Mouse (Mus musculus) T-helper 2 cell (primary cell): Measurements from ENCODE around the gene Aoc2.
"Not testable (repeated sequence)": the region's sequence is repeated elsewhere in the genome, so short reads cannot be mapped to it uniquely, and the experiment has no call there.

ENCODE experiments used
- in situ Hi-C: fragments of 300-600 bp; cut with MboI, MseI; formaldehyde crosslinking; loops from one replicate; pipeline ENCODE4 v1.15.1; 2025; ENCODE audit warnings: high pct_unique_total_duplicates

The Aoc2 gene

DNA sequence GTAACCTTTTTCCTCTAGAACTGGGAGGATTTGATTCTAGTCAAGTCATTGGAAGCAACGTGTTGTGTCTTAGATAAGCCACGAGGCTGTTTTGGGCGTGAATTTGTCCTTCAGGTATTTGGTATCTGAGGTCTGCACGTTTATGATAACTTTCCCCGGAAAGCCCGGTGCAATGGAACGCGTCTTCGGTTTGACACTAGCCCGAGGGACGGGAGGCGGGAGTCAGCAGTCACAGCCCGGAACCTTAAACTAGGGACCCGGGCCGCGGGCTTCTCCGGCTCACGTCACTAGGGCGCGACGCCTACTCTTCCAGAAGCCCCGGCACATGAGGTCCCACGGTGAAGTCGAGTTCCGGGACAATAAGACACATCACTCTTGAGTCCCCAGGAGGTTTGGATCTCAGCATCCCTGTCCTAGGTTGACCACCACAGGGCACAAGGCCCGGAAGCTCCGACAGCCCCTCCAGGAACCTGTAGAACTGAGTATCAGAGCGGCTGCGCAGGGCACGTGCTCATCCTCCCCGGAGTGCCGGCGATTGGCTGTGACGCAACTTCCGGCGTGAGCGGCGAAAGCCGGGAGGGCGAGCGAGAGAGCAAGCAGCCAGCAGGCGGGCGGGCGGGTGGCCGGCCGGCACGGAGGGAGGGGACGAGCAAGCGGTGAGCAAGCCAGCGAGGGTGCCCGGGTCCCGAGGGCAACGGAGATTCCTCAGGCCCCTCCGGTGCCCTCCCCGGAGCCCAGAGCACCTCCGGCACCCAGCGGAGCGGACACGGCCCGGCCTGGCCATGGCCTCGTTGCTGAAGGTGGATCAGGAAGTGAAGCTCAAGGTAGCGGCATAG lies 9.0 kb upstream of the Aoc2 start, which contains the start of gene Psme3:
Psme3 (plus strand) TSS at position 549 of the 836 bp plus-strand sequence.
- in situ Hi-C loops: no loop called here

DNA sequence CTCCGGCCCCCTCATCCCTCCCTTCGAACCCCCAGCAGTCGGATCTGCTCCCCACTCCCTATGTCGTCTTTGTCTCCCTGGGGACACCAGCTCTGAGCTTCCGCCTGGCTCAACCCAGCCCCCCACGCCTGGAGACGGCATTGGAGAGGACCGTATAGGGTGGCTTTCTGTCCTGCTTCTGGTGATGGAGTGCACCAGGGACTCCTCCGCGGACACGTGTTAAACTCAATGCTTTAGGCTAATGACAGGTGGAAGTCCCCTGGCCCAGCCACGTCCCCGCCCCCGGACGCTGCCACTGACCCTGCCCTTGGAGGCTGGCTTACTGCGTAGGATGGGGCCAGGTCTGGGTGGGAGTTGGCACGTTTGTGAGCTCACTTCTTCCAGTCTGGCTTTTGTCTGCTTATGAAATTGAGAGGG lies 8.4 kb upstream of the Aoc2 start:
- in situ Hi-C loops: no loop called here

DNA sequence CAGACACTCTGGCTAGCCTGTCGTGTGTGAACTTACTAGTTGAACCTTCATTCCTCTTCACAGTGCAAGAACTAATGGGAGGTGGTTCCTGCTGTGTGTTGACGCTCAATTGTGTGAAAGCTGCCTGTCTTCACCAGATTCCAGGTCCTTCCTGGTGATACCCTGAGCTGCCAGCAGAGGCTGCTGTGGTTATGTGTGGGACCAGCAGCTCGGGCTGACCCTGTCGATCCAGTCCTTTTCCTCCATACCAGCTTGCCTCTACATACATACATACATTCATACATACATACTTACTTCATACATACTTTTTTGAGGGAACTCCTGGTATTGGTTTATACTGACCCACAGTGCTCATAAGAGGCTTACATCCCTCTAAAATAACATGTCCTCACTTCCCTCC lies 1.3 kb upstream of the Aoc2 start:
- in situ Hi-C loops: no loop called here

DNA sequence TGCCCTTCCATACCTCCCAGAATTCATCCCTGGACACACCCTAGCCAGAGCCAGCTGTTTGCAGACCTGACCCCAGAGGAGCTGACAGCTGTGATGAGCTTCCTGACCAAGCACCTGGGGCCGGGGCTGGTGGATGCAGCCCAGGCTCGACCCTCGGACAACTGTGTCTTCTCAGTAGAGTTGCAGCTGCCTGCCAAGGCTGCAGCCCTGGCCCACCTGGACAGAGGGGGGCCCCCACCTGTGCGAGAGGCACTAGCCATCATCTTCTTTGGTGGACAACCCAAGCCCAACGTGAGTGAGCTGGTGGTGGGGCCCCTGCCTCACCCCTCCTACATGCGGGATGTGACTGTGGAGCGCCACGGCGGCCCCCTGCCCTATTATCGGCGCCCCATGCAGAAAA lies 338 bp downstream of the Aoc2 start:
- in situ Hi-C loops: not testable (repeated sequence)

DNA sequence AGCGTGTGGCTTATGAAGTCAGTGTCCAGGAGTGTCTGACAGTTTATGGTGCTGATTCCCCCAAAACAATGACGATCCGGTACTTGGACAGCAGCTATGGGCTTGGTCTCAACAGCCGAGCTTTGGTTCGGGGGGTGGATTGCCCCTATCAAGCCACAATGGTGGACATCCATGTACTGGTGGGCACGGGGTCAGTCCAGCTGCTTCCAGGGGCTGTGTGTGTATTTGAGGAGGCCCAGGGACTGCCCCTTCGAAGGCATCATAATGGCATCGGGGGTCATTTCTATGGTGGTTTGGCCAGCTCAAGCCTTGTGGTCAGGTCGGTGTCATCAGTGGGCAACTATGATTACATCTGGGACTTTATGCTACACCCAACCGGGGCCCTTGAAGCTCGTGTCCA lies 1.3 kb downstream of the Aoc2 start:
- in situ Hi-C loops: no loop called here

DNA sequence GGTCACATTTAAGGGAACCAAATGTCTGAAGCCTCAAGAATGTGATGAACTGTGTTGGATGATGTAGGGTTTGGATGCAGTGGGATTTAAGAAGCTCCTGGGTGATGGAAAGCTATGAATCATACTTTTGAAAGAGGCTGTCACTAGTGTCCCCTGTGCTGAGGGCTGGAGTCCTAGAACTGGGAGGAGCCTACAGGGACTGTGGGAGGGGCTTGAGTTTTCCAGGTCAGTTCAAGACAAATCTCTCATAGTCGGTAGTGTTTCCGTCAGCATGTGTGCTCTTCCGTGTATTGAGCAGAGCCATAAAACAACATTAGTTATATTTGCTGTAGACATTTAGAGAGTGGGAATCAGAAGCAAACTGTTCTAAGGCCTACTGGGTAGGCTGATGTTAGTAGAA lies 2.4 kb downstream of the Aoc2 start:
- in situ Hi-C loops: no loop called here

DNA sequence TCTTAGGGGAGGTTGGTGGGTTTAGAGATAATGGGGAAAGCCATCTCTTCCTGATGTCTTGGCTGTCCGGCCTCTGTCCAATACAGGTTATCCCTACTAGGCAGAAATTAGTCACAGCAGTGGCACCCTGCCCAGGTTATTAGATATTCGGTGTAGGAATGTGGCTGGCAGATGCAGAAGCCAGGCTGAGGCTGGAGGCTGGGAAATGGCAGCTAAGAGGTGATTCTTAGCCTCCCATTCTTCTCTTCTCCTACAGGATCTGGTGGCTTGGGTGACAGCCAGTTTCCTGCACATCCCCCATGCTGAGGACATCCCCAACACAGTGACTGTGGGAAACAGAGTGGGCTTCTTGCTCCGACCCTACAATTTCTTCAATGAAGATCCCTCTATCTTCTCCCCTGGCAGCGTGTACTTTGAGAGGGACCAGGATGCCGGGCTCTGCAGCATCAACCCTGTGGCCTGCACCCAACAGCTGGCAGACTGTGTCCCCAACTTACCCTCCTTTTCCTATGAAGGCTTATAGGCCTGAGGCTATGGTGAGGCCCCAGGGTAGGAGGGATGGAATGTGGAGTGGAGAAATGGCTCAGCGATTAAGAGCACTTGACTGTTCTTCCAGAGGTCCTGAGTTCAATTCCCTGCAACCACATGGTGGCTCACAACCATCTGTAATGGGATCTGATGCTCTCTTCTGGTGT lies 4.2 kb downstream of the Aoc2 start:
- in situ Hi-C loops: no loop called here

DNA sequence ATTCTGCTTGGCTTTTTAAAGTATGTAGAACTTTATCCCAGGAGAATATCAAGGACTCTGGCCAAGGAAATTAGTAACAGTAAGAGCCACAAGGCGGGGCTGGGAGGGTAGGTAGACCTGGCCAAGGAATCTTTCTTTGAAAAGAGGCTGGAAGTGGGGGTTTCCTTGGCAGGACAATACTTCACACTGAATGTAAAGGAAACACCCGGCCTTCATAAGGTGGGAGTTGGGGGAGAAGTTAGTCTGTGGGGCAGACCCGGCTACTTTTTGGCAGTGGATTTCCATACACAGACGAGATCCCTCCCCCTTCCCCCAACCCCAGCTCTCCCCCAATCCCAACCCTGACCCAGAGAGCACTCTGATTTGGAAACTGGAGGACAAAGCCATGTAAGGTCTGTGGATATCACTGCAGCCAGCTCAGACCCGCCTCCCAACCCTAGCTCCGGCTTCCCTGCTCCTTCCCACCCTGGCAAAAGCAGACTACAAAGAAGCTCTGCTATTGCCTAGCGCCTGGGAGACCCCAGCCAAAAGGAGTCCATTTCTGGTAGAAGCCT lies 5.6 kb downstream of the Aoc2 start, which contains the start of gene Aoc3:
Aoc3 (plus strand) TSS at position 235 of the 554 bp plus-strand sequence.
- in situ Hi-C loops: loop anchor here (5.0 kb wide), 1 partner anchor 82 kb away; no protein-coding TSS in a partner anchor

DNA sequence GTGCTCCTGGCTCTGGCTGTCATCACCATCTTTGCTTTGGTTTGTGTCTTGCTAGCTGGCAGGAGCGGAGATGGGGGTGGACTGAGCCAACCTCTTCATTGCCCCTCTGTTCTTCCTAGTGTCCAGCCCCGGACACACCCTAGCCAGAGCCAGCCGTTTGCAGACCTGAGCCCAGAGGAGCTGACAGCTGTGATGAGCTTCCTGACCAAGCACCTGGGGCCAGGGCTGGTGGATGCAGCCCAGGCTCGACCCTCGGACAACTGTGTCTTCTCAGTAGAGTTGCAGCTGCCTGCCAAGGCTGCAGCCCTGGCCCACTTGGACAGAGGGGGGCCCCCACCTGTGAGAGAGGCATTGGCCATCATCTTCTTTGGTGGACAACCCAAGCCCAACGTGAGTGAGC lies 6.1 kb downstream of the Aoc2 start:
- in situ Hi-C loops: loop anchor here (5.0 kb wide), 1 partner anchor 81 kb away; no protein-coding TSS in a partner anchor

DNA sequence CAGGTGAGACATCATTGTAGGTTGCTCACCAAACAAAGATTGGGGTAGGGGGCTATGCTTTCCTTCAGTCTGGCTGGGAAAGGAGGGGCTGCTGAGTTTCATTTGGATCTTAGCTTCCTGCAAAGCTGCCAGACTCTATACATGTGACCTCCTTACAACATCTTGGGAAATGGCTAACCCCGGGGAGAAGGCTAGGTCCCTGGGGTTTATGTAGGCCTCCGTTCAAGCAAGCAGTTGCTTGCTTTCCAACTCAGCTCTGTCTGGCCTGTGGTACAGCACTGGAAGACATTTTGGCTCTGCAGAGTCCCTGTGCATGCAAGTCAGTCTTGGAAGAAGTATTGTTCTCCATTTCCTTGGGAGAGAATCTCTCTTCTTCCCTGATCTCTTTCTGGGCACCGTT lies 7.7 kb downstream of the Aoc2 start:
- in situ Hi-C loops: loop anchor here (5.0 kb wide), 1 partner anchor 80 kb away; no protein-coding TSS in a partner anchor

DNA sequence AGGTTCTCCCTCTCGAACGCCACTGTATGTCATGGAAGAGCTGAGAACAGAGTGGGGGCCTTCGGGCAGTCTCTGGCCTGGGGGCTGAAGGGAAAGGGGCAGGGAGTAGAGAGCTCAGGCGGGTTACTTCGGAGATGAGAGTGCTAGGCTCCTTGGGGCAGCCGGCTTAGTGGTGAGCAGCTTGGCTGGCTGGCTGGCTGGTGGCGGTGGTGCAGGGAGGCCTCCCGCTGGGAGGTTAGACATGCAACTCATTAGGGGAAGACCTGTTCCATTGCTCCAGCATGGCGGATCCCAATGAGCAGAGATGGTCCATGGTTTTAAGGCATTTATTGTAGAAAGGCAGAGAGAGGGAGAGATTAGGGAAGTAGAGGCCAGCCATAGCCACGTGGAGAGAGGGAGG lies 9.2 kb downstream of the Aoc2 start:
- in situ Hi-C loops: loop anchor here (5.0 kb wide), 1 partner anchor 78 kb away; no protein-coding TSS in a partner anchor

DNA sequence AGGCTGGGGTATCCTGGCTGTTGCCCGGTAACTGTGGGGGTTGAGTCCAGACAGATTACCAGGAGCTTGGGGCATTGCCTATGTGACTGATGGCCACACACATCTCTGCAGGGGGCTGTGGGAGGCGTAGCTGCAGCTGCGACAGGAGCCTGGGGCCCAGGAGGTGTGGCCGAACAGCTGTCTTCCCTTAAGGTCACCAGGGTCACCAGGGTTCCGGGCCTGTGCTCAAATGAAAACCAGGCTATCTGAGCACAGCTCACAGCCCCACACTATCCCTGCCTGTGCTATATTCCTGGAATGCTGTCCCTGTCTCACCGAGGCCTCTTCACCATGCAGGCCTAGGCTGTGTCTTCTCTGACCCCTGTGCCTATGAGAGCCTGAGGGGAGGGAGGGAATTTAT lies 9.7 kb downstream of the Aoc2 start:
- in situ Hi-C loops: loop anchor here (5.0 kb wide), 1 partner anchor 78 kb away; no protein-coding TSS in a partner anchor

DNA sequence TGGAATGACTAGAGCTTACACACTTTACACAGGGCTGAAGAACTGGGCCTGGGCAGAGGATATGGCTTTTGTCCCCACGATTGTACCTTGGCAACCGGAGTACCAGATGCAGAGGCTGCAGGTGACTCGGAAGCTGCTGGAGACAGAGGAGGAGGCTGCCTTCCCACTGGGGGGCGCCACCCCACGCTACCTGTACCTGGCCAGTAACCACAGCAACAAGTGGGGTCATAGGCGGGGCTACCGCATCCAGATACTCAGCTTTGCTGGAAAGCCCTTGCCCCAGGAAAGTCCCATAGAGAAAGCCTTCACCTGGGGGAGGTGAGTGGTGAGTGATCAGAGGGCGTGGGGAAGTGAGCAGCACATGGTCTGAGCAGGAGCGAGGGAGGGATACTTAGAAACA lies 10.8 kb downstream of the Aoc2 start:
- in situ Hi-C loops: no loop called here

DNA sequence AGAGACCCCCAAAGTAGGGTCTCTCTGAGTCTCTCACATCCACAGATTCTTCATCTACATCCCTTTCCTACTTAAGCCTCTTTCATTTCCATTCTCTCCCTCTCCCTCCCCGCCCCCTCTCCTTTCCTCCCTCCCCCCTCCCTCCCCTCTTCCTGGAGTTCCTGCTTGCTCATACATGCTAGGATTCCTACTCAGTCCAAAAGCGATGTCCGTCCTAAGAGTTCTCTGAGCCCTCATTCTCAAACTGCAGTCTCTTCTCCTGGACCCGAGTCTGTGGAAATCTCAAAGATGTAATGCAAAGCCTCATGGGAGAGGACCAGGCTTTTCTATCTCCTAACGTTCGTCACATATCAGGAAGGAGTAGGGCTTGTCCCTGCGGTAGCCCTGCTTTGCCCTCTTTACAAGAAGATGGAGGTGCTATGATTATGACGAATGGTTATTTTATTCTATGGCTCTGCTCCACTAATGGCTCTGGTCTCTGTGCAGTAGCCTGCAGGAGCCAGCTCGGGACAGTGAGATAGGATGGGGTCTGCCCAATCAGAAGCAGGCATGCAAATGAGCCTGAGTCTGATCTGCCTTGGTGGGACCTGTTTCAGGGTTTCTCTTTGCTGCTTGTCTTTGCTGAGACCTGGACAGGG lies 13.4 kb downstream of the Aoc2 start:
- in situ Hi-C loops: no loop called here

DNA sequence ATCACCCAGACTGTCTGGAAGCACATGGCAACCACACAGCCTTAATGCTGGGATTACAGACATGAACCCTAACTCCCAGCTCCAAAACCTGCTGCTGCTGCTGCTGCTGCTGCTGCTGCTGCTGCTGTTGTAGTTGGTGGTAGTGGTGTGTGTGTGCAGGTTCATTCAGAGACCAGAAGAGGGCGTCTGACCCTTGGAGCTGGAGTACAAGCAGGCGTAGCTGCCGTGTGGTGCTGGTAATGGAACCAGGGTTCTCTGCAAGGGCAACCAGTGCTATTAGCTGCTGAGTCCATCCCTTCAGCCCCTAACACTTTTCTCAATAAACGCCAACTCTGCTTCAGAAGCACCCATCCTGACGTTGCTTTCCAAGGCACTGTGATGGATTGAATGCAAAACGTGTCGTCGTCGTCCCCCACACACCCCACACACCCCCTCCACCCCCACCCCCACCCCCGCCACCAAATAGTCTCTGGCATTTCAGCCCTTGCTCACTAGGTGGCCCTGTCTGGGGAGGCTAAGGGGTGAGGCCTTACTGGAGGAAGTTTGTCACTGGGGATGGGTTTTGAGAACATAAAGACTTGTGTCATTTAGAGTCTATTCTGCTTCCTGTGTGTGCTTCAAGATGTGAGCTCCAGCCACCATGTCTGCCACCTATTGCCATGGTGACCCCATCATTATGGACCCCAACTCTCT lies 22.4 kb downstream of the Aoc2 start:
- in situ Hi-C loops: no loop called here

DNA sequence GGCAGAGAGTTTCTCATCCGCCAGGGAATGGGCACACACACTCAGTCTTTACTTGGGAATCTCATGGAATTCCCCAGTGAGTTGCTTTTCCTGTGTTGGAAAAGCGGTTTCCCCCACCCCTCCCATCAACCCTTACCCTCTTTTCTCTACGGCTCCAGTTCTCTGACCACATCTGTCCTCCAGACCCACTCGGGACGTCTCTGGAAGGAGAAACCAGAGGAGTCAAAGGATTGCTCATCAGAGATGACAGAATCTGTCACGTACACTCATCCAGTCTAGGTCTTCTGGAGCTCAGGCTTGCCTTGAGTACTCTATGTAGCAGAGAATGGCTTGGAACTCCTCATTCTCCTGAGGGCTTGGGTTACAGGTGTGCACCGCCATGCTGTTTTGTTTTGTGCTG lies 23.9 kb downstream of the Aoc2 start:
- in situ Hi-C loops: no loop called here

DNA sequence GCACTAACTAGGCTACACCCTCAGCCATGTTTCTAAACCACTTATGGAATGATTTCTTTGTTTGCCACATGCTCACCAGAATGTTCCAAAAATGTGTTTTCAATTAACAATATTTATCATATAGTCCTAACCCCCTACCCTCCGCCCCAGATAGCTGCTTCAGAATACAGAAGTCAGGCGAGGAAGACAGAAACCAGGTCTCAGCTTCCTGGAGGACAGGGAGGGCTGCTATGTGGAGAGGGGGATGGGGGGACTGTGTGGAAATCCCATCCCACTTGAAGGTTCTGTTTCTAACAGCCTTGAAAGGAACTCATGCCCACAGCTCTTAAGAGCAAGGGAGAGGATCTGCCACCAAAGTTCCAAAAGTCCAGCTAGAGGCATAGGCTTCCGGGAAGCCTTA lies 24.4 kb downstream of the Aoc2 start:
- in situ Hi-C loops: no loop called here

DNA sequence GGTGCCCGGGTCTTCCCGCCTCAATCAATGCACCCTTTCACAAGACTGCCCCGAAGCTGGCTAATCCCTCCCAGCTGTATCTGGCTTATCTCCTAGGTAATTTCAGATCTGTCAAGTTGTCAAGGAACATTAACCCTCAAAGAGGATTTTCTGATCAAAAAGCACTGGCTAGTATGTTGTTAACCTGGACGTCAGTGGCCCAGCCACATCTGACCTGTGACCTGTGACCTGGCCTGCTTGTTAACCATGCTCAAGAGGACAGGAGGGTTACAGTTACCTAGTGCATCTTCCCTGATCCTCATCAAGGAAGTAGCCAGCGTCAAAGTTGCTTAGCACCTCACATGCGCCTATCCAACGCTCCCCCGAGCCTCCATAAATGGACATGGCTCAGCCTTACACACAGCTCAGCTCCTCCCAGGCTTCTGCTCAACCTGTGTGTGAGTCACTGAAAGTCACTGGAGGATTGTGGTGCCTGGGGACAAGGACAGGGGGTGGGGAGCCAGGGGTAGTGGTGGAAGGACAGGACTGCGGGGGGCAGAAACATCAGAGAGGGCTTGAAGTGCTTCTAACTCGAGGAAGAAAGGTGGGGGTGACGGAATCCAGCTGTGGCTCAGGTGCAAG lies 26.3 kb downstream of the Aoc2 start:
- in situ Hi-C loops: no loop called here

DNA sequence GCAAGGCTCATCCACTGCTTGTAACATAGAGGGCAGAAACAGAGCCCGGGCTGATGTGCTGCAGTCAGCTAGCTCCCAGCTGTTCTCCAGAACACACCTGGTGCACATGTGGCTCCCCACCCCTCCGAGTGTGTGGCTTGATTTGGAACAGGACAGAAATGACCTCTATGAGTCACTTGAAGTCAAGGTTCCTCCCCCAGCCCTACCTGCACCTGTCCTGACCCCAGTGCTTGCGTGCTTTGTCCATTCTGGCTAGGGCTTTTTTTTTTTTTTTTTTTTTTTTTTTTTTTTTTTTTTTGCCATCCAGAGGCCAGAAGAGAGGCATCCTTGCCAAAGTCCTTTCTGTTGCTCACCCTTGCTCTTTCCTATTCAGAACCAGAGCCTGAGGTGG lies 26.9 kb downstream of the Aoc2 start:
- in situ Hi-C loops: no loop called here

DNA sequence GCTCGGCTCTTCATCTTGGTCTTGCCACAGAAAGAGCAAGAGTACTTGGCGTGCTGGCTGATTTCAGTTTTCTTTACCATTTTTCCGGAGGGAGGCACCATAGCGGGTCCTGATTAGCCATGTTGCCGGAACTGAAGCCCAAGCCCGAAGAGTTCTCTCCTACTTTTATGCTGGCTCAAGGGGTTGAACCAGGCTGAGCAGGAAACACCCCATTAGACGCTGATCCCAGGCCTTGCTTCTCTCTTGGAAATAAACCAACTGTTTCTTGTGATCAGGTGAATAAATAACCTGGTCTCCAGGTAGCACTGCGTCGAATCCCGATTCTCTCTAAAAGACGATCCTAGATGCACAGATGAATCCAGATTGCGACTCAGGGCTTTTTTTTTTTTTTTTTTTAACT lies 28.6 kb downstream of the Aoc2 start:
- in situ Hi-C loops: no loop called here
